Mouse (Mus musculus): Measurements from ENCODE around the gene Qsox2.

The Qsox2 gene

GRCm38 (mm10) chr2:26237290-26237782, at the start of gene Qsox2:
Gene Qsox2, minus strand, starts transcription at chr2:26237525.
- peak; percentile 80 to 88 for DNase-seq (ENCODE audit: low spot score in 2 of 2)

- DNase-seq (ENCODE audit: low spot score in 2 of 2) = no peak
Observed at GRCm38 (mm10) chr2:26286391-26286790, 49.1 kb upstream of the Qsox2 start.

- no peak for DNase-seq (ENCODE audit: low spot score in 2 of 2)
Observed at GRCm38 (mm10) chr2:26285804-26286203, 48.5 kb upstream of the Qsox2 start.

GRCm38 (mm10) chr2:26280594-26280993, 43.3 kb upstream of the Qsox2 start:
- DNase-seq (ENCODE audit: low spot score in 2 of 2) = no peak

GRCm38 (mm10) chr2:26279712-26280111, 42.4 kb upstream of the Qsox2 start:
- DNase-seq (ENCODE audit: low spot score in 2 of 2) = no peak

- DNase-seq (ENCODE audit: low spot score in 2 of 2) = peak; percentile 22 to 58
Observed at GRCm38 (mm10) chr2:26273611-26274010, 36.3 kb upstream of the Qsox2 start.

- DNase-seq (ENCODE audit: low spot score in 2 of 2) = no peak
Observed at GRCm38 (mm10) chr2:26268216-26268615, 30.9 kb upstream of the Qsox2 start.

- DNase-seq (ENCODE audit: low spot score in 2 of 2) = no peak
Observed at GRCm38 (mm10) chr2:26266066-26266742, 28.9 kb upstream of the Qsox2 start.

- DNase-seq (ENCODE audit: low spot score in 2 of 2) = no peak
Observed at GRCm38 (mm10) chr2:26265095-26265494, 27.8 kb upstream of the Qsox2 start.

GRCm38 (mm10) chr2:26264646-26265045, 27.3 kb upstream of the Qsox2 start:
- no peak for DNase-seq (ENCODE audit: low spot score in 2 of 2)

- no peak for DNase-seq (ENCODE audit: low spot score in 2 of 2)
Observed at GRCm38 (mm10) chr2:26257315-26258096, 20.2 kb upstream of the Qsox2 start.

- DNase-seq (ENCODE audit: low spot score in 2 of 2) = no peak
Observed at GRCm38 (mm10) chr2:26254816-26255215, 17.5 kb upstream of the Qsox2 start.

- DNase-seq (ENCODE audit: low spot score in 2 of 2) = no peak
Observed at GRCm38 (mm10) chr2:26252514-26253206, 15.3 kb upstream of the Qsox2 start.

- DNase-seq (ENCODE audit: low spot score in 2 of 2) = no peak
Observed at GRCm38 (mm10) chr2:26247531-26247930, 10.2 kb upstream of the Qsox2 start.

- DNase-seq (ENCODE audit: low spot score in 2 of 2) = no peak
Observed at GRCm38 (mm10) chr2:26240841-26241240, 3.5 kb upstream of the Qsox2 start.

GRCm38 (mm10) chr2:26240330-26240729, 3.0 kb upstream of the Qsox2 start:
- DNase-seq (ENCODE audit: low spot score in 2 of 2) = no peak

- DNase-seq (ENCODE audit: low spot score in 2 of 2) = no peak
Observed at GRCm38 (mm10) chr2:26236681-26237289, 540 bp downstream of the Qsox2 start.

- DNase-seq (ENCODE audit: low spot score in 2 of 2) = no peak
Observed at GRCm38 (mm10) chr2:26234771-26235170, 2.6 kb downstream of the Qsox2 start.

- no peak for DNase-seq (ENCODE audit: low spot score in 2 of 2)
Observed at GRCm38 (mm10) chr2:26234253-26234652, 3.1 kb downstream of the Qsox2 start.

- no peak for DNase-seq (ENCODE audit: low spot score in 2 of 2)
Observed at GRCm38 (mm10) chr2:26231366-26231765, 6.0 kb downstream of the Qsox2 start.

GRCm38 (mm10) chr2:26230253-26230652, 7.1 kb downstream of the Qsox2 start:
- DNase-seq (ENCODE audit: low spot score in 2 of 2) = no peak

GRCm38 (mm10) chr2:26227788-26228187, 9.5 kb downstream of the Qsox2 start:
- DNase-seq (ENCODE audit: low spot score in 2 of 2) = no peak
